Mouse (Mus musculus) neutrophil, adult 5-6 weeks (primary cell): Measurements from ENCODE around the gene Hist2h2ac. TPM values are rescaled to one million over a fixed set of nuclear protein-coding genes. Genes with fewer than 3 reads are reported as not detected.

Experiments used
- total RNA-seq: library from RNA; stranded (forward); fragments of 200-1000 nt; gene quantifications from 2 replicates; pipeline ENCODE4 v1.2.3, GENCODE M21; 2017

Hist2h2ac gene
- total RNA-seq, 1 experiment from 2014 or later, result 316 TPM

Other genes with a start within 250 kb of the Hist2h2ac start
- gene Plekho1, start 224.9 kb downstream of the Hist2h2ac start, total RNA-seq, result 153 and 166 TPM in 2 replicates
- 8.4 and 9.7 TPM in 2 replicates for gene Vps45, start 162.4 kb downstream of the Hist2h2ac start, total RNA-seq
- 47.3 and 48.0 TPM in 2 replicates for gene Otud7b, start 116.4 kb downstream of the Hist2h2ac start, total RNA-seq
- 2.4 and 3.4 TPM in 2 replicates for gene Mtmr11, start 58.9 kb downstream of the Hist2h2ac start, total RNA-seq
- 17.8 and 18.5 TPM in 2 replicates for gene Sf3b4, start 48.5 kb downstream of the Hist2h2ac start, total RNA-seq
- gene Sv2a, start 39.7 kb downstream of the Hist2h2ac start, total RNA-seq, result 0.74 and 0.81 TPM in 2 replicates
- 9.8 and 11.5 TPM in 2 replicates for gene Bola1, start 1.2 kb downstream of the Hist2h2ac start, total RNA-seq
- 10.6 and 11.1 TPM in 2 replicates for gene Hist2h2ab, start 1.0 kb downstream of the Hist2h2ac start, total RNA-seq
- gene Hist2h2be, start 239 bp upstream of the Hist2h2ac start, total RNA-seq, result 18.0 and 21.3 TPM in 2 replicates
- gene Hist2h3c2, start 18.2 kb upstream of the Hist2h2ac start, total RNA-seq, result 4.4 and 5.5 TPM in 2 replicates
- 972 and 1,072 TPM in 2 replicates for gene Hist2h2aa2, start 19.4 kb upstream of the Hist2h2ac start, total RNA-seq
- gene Hist2h2aa1, start 24.6 kb upstream of the Hist2h2ac start, total RNA-seq, result 465 and 524 TPM in 2 replicates
- gene Hist2h3c1, start 25.8 kb upstream of the Hist2h2ac start, total RNA-seq, result not detected in 2 replicates
- 51.9 and 61.8 TPM in 2 replicates for gene Hist2h4, start 42.4 kb upstream of the Hist2h2ac start, total RNA-seq
- gene Hist2h3b, start 47.8 kb upstream of the Hist2h2ac start, total RNA-seq, result 18.0 and 33.1 TPM in 2 replicates
- 290 and 294 TPM in 2 replicates for gene Hist2h2bb, start 48.9 kb upstream of the Hist2h2ac start, total RNA-seq
- 3.7 and 4.9 TPM in 2 replicates for gene Fcgr1, start 73.1 kb upstream of the Hist2h2ac start, total RNA-seq
- gene BC107364, start 231.4 kb upstream of the Hist2h2ac start, total RNA-seq, result not detected in 2 replicates